In the genomic region with DNA sequence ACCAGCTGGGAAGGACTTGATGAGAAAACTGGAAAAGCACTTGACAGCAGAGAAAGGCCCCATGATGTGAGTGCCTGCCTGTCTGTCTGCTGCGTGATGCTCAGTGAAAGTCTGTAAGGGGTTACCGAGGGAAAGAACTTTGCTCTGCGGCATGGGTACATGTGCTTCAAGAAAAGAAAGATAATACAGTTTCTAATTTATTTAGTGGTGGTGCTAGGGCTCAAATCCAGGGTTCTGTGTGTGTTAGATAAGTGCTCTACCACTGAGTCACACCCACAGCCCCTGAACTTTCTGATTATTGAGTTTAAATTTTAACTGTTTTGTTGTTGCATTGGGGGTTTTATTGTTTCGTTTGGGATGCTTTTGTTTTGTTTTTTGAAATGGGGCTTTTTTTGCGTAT, we compare ENCODE assay signal across 25 mouse cellular contexts. TPM values are rescaled to one million over a fixed set of nuclear protein-coding genes. Genes with fewer than 3 reads are reported as not detected.
DNase-seq lines count a peak whose midpoint lies in the region; ATAC-seq and TF ChIP-seq lines count a peak whose summit lies in the region.
"Had no signal": no experiment of that assay in that cellular context is flagged by ENCODE, and none has a peak within 500 bp of the region (broad histone marks: within the 10 kb centered on the region; RNA-seq: fewer than 3 reads in every experiment).

No protein-coding gene starts in this region.

- 0 out of 2 replicates have a peak overlapping the region, but pooled peaks have one; percentile 2 for H3K9ac ChIP-seq in hindbrain, embryonic 12.5 days
- peak overlapping the region; percentile 67 for H3K9ac ChIP-seq in liver, embryonic 14.5 days (replicated peaks)
- H3K9ac ChIP-seq: forebrain, postnatal 0 days; heart, embryonic 12.5 days; hindbrain, embryonic 15.5 days; intestine, embryonic 15.5 days; limb, embryonic 12.5 days; lung, embryonic 14.5 days; neural tube, embryonic 12.5 days had no signal

- ATAC-seq in hindbrain, embryonic 12.5 days (ENCODE audit: low FRiP score), result no peak
- ATAC-seq in erythroblast, adult 5-6 weeks (replicated peaks; ENCODE audit: low FRiP score, poor library complexity, severe bottlenecking), result peak; percentile 62
- ATAC-seq in liver, embryonic 14.5 days (ENCODE audit: insufficient read depth), result peak; percentile 60
- ATAC-seq: forebrain, postnatal 0 days; intestine, embryonic 15.5 days; Patski had no signal

- H3K9me3 ChIP-seq in hindbrain, embryonic 12.5 days (replicated peaks), result no peaks in the 10 kb centered on the region
- no peaks in the 10 kb centered on the region for H3K9me3 ChIP-seq in hindbrain, embryonic 10.5 days
- H3K9me3 ChIP-seq in liver, embryonic 14.5 days (ENCODE audit: control insufficient read depth, low read length), result no peaks in the 10 kb centered on the region
- H3K9me3 ChIP-seq: heart, embryonic 12.5 days; hindbrain, embryonic 15.5 days; intestine, embryonic 15.5 days; limb, embryonic 12.5 days; neural tube, embryonic 12.5 days had no signal

- TF ChIP-seq EP300 in liver, embryonic 14.5 days (IDR thresholded peaks at IDR 0.05; ENCODE audit: low read depth), result peak; percentile 82

- no peak overlapping the region for H3K4me3 ChIP-seq in hindbrain, embryonic 12.5 days
- no peak overlapping the region for H3K4me3 ChIP-seq in hindbrain, embryonic 10.5 days
- peak overlapping the region; percentile 43 to 60 for H3K4me3 ChIP-seq in liver, embryonic 14.5 days (ENCODE audit: insufficient read depth in 1 of 2, low read depth in 2 of 2, low read length in 2 of 2)
- H3K4me3 ChIP-seq: gastrocnemius, adult 2 months; heart, embryonic 12.5 days; hindbrain, embryonic 15.5 days; intestine, embryonic 15.5 days; limb, embryonic 12.5 days; neural tube, embryonic 12.5 days had no signal

- DNase-seq in hindbrain, embryonic 10.5 days (ENCODE audit: low spot score), result no peak
- peak; percentile 67 to 76 (median 74) for DNase-seq in liver, embryonic 14.5 days (ENCODE audit: low read depth in 3 of 3, low spot score in 3 of 3)
- DNase-seq in B cell, adult 2 months, result no peak
- no peak for DNase-seq in cerebellum, postnatal 25 days
- DNase-seq in layer of hippocampus, adult 9-11 months, result no peak
- DNase-seq: adrenal gland, adult 8-10 months; cerebellum, adult 11 months; cerebellum, postnatal 36 days; forebrain, postnatal 0 days; gastrocnemius, adult 2 months; kidney, adult 9 months; kidney, postnatal 36 days; lung, embryonic 14.5 days; lung, postnatal 36 days; right cerebral cortex, postnatal 4 days; thymus, postnatal 36 days had no signal

- H3K4me2 ChIP-seq in hindbrain, embryonic 12.5 days (replicated peaks), result no peak overlapping the region
- peak overlapping the region; percentile 89 for H3K4me2 ChIP-seq in liver, embryonic 14.5 days (ENCODE audit: low read depth)
- H3K4me2 ChIP-seq: heart, embryonic 12.5 days; hindbrain, embryonic 15.5 days; intestine, embryonic 15.5 days; limb, embryonic 12.5 days; lung, embryonic 14.5 days; midbrain, embryonic 11.5 days; neural tube, embryonic 12.5 days had no signal

- H3K27me3 ChIP-seq in hindbrain, embryonic 12.5 days, result no peaks in the 10 kb centered on the region
- H3K27me3 ChIP-seq in hindbrain, embryonic 10.5 days (ENCODE audit: insufficient read depth, poor library complexity, severe bottlenecking), result no peaks in the 10 kb centered on the region
- H3K27me3 ChIP-seq in liver, embryonic 14.5 days (ENCODE audit: control insufficient read depth, insufficient read depth, low read length), result no peaks in the 10 kb centered on the region
- H3K27me3 ChIP-seq: heart, embryonic 12.5 days; hindbrain, embryonic 15.5 days; intestine, embryonic 15.5 days; limb, embryonic 12.5 days; neural tube, embryonic 12.5 days; Patski had no signal

- no peak overlapping the region for H3K27ac ChIP-seq in hindbrain, embryonic 12.5 days
- H3K27ac ChIP-seq in hindbrain, embryonic 10.5 days, result no peak overlapping the region
- peak overlapping the region; percentile 84 for H3K27ac ChIP-seq in liver, embryonic 14.5 days
- H3K27ac ChIP-seq: gastrocnemius, adult 2 months; hindbrain, embryonic 15.5 days; intestine, embryonic 15.5 days; limb, embryonic 12.5 days; neural tube, embryonic 12.5 days had no signal

- 87% methylated on average over 5 of the region's 5 CpGs for WGBS in hindbrain, embryonic 12.5 days
- WGBS in hindbrain, embryonic 10.5 days, result 90% methylated on average over 5 of the region's 5 CpGs
- WGBS in liver, embryonic 14.5 days (ENCODE audit: insufficient replicate concordance), result 25% methylated on average over 5 of the region's 5 CpGs

- TF ChIP-seq CTCF in liver, embryonic 14.5 days (IDR thresholded peaks at IDR 0.05; ENCODE audit: low read depth), result no peak

- H3K4me1 ChIP-seq in hindbrain, embryonic 12.5 days, result peaks cover 20% of the 10 kb centered on the region
- peaks cover 33% of the 10 kb centered on the region for H3K4me1 ChIP-seq in hindbrain, embryonic 10.5 days (replicated peaks)
- H3K4me1 ChIP-seq in liver, embryonic 14.5 days (replicated peaks; ENCODE audit: control insufficient read depth in 2 of 2, insufficient read depth in 2 of 2, low read length in 1 of 2), result peaks cover 29 to 42% of the 10 kb centered on the region in 2 experiments

- H3K36me3 ChIP-seq in hindbrain, embryonic 12.5 days, result 0 out of 2 replicates have a peak, but pooled peaks cover 22% of the 10 kb centered on the region
- H3K36me3 ChIP-seq in hindbrain, embryonic 10.5 days, result peaks cover 80% of the 10 kb centered on the region
- H3K36me3 ChIP-seq in liver, embryonic 14.5 days (replicated peaks; ENCODE audit: control insufficient read depth, insufficient read depth, low read depth), result peaks cover 78% of the 10 kb centered on the region
- H3K36me3 ChIP-seq: hindbrain, embryonic 15.5 days had no signal

RNA-seq across cellular contexts. Expression of gene Cdc6, which starts 3.9 kb away (rescaled TPM):
- 19.0 and 20.2 TPM in 2 replicates for polyA plus RNA-seq in hindbrain, embryonic 12.5 days (2016; fragmentation: Nextera tagmentation; extraction: Ambion mirVana)
- 45.3 and 63.7 TPM in 2 replicates for polyA plus RNA-seq in hindbrain, embryonic 10.5 days (2016; fragmentation: Nextera tagmentation; extraction: Ambion mirVana)
- total RNA-seq in erythroblast, adult 5-6 weeks (2015; ENCODE audit: low replicate concordance), result 20.0 and 20.1 TPM in 2 replicates
- total RNA-seq in erythroblast, adult 5-6 weeks (2017; ENCODE audit: low replicate concordance), result 46.7 and 54.2 TPM in 2 replicates
- polyA plus RNA-seq in liver, embryonic 14.5 days (2012; rRNA removed), result 16.9 and 28.6 TPM in 2 replicates
- polyA plus RNA-seq in liver, embryonic 14.5 days (2014; fragmentation: Nextera tagmentation; extraction: Ambion mirVana), result 64.1 and 71.0 TPM in 2 replicates

RNA-seq across cellular contexts. Expression of gene Rara, which starts 16.1 kb away (rescaled TPM):
- polyA plus RNA-seq in hindbrain, embryonic 12.5 days (2016; fragmentation: Nextera tagmentation; extraction: Ambion mirVana), result 38.6 and 46.9 TPM in 2 replicates
- polyA plus RNA-seq in hindbrain, embryonic 10.5 days (2016; fragmentation: Nextera tagmentation; extraction: Ambion mirVana), result 28.4 and 53.7 TPM in 2 replicates
- total RNA-seq in erythroblast, adult 5-6 weeks (2015; ENCODE audit: low replicate concordance), result 13.1 and 13.2 TPM in 2 replicates
- total RNA-seq in erythroblast, adult 5-6 weeks (2017; ENCODE audit: low replicate concordance), result 2.8 TPM in 2 replicates
- 1.9 and 2.3 TPM in 2 replicates for polyA plus RNA-seq in liver, embryonic 14.5 days (2012; rRNA removed)
- 3.0 and 3.2 TPM in 2 replicates for polyA plus RNA-seq in liver, embryonic 14.5 days (2014; fragmentation: Nextera tagmentation; extraction: Ambion mirVana)

RNA-seq across cellular contexts. Expression of gene Wipf2, which starts 48.1 kb away (rescaled TPM):
- 4.7 and 5.0 TPM in 2 replicates for polyA plus RNA-seq in hindbrain, embryonic 12.5 days (2016; fragmentation: Nextera tagmentation; extraction: Ambion mirVana)
- polyA plus RNA-seq in hindbrain, embryonic 10.5 days (2016; fragmentation: Nextera tagmentation; extraction: Ambion mirVana), result 4.6 and 4.7 TPM in 2 replicates
- total RNA-seq in erythroblast, adult 5-6 weeks (2015; ENCODE audit: low replicate concordance), result 9.4 and 21.7 TPM in 2 replicates
- total RNA-seq in erythroblast, adult 5-6 weeks (2017; ENCODE audit: low replicate concordance), result 6.4 and 8.2 TPM in 2 replicates
- polyA plus RNA-seq in liver, embryonic 14.5 days (2012; rRNA removed), result 2.0 and 2.1 TPM in 2 replicates
- polyA plus RNA-seq in liver, embryonic 14.5 days (2014; fragmentation: Nextera tagmentation; extraction: Ambion mirVana), result 1.1 and 1.4 TPM in 2 replicates

Comparison
In these comparisons a context has a peak if more than half of its experiments do, and no peak if none do; other contexts are left out.
1. H3K4me3 ChIP-seq: peak in liver, embryonic 14.5 days (2 of 2); none in hindbrain, embryonic 12.5 days (single experiment) and hindbrain, embryonic 10.5 days (single experiment).
2. DNase-seq: peak in liver, embryonic 14.5 days (3 of 3); none in hindbrain, embryonic 10.5 days (single experiment), B cell, adult 2 months (0 of 2), cerebellum, postnatal 25 days (0 of 2) and layer of hippocampus, adult 9-11 months (single experiment).